Mouse (Mus musculus): ENCODE data around the gene Snx29. TPM values are rescaled to one million over a fixed set of nuclear protein-coding genes. Genes with fewer than 3 reads are reported as not detected.

Snx29 gene
- polyA plus RNA-seq, 2 experiments: 1.9 TPM

GRCm38 (mm10) chr16:11627866-11628638 is 305.3 kb downstream of the Snx29 start:
- 73% methylated on average over 9 of the region's 9 CpGs for WGBS (ENCODE audit: insufficient replicate concordance)

DNA sequence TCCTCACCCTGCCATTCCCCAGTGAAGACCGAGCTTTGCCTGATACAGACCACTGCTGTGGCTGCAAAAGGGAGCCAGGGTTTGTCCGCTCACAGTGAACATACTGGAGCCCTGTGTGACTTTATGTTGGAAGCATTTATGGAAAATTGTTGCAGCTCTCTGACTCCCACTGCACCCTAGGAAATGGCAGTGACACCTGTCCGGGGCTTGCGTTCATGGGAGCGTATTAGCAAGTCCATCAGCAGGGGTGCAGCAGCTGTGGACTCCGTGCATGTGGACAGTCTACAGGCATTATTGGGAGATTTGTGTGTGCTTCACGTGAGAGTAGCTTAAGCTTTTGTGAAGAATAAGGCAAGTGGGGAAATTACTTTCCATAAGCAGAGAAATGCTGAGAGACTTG is 307.0 kb downstream of the Snx29 start:
- Histone ChIP-seq H3K27me3 (ENCODE audit: control insufficient read depth, insufficient read depth, low read length) (no peaks in the 10 kb centered on the region), H3K9me3 (ENCODE audit: control insufficient read depth, low read length) (no peaks in the 10 kb centered on the region), H3K27ac (no peak overlapping the region), H3K4me3 (ENCODE audit: insufficient read depth in 1 of 2, low read depth in 2 of 2, low read length in 2 of 2) (no peak overlapping the region), H3K4me1 (replicated peaks; ENCODE audit: control insufficient read depth in 2 of 2, insufficient read depth in 2 of 2, low read length in 1 of 2) (peaks cover 5 to 12% of the 10 kb centered on the region in 2 experiments), H3K36me3 (replicated peaks; ENCODE audit: control insufficient read depth, insufficient read depth, low read depth) (no peaks in the 10 kb centered on the region), H3K4me2 (ENCODE audit: low read depth) (no peak overlapping the region), H3K9ac (replicated peaks) (no peak overlapping the region)
- no peak for ATAC-seq (ENCODE audit: insufficient read depth)
- TF ChIP-seq CTCF (IDR thresholded peaks at IDR 0.05; ENCODE audit: low read depth): no peak
- TF ChIP-seq EP300 (IDR thresholded peaks at IDR 0.05; ENCODE audit: low read depth): no peak
- 83% methylated on average over 7 of the region's 7 CpGs for WGBS (ENCODE audit: insufficient replicate concordance)
- DNase-seq (ENCODE audit: low read depth in 3 of 3, low spot score in 3 of 3): no peak

More at GRCm38 (mm10) chr16:11627866-11628638, 305.3 kb downstream of the Snx29 start:
- Histone ChIP-seq H3K27ac (no peak overlapping the region), H3K4me1 (replicated peaks; ENCODE audit: control insufficient read depth in 2 of 2, insufficient read depth in 2 of 2, low read length in 1 of 2) (peaks cover 12 to 18% of the 10 kb centered on the region in 2 experiments), H3K36me3 (replicated peaks; ENCODE audit: control insufficient read depth, insufficient read depth, low read depth) (no peaks in the 10 kb centered on the region), H3K4me3 (ENCODE audit: insufficient read depth in 1 of 2, low read depth in 2 of 2, low read length in 2 of 2) (no peak overlapping the region), H3K9me3 (ENCODE audit: control insufficient read depth, low read length) (no peaks in the 10 kb centered on the region), H3K9ac (replicated peaks) (no peak overlapping the region), H3K27me3 (ENCODE audit: control insufficient read depth, insufficient read depth, low read length) (no peaks in the 10 kb centered on the region), H3K4me2 (ENCODE audit: low read depth) (no peak overlapping the region)
- no peak for ATAC-seq (ENCODE audit: insufficient read depth)
- TF ChIP-seq EP300 (IDR thresholded peaks at IDR 0.05; ENCODE audit: low read depth): no peak
- TF ChIP-seq CTCF (IDR thresholded peaks at IDR 0.05; ENCODE audit: low read depth): peak; percentile 39; the same call in 1 of the 2 replicates
- DNase-seq (ENCODE audit: low read depth in 3 of 3, low spot score in 3 of 3): no peak

DNA sequence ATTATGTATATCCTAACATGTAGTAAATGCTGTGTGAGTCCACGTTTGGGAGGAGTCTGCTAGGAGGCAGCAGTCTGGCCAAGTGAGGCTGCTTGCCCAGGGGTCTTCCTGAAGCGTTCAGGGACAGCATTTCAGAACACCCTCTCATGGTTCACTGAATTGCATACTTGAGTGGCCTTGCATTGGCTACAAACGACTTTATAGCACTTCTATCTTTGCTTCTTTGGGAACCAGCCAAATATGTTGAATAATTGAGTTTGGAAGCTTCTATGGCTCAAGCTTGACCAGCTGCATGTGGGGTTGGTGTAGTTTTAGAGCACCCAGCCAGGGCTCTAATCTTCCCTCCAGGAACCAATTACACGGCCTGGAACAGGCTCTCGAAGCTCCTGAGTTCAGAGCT is 307.8 kb downstream of the Snx29 start:
- no peak for ATAC-seq (ENCODE audit: insufficient read depth)
- no peak overlapping the region for H3K9ac ChIP-seq (replicated peaks)
- WGBS (ENCODE audit: insufficient replicate concordance): 64% methylated on average over 5 of the region's 5 CpGs
- peaks cover 5 to 12% of the 10 kb centered on the region in 2 experiments for H3K4me1 ChIP-seq (replicated peaks; ENCODE audit: control insufficient read depth in 2 of 2, insufficient read depth in 2 of 2, low read length in 1 of 2)
- no peak overlapping the region for H3K4me3 ChIP-seq (ENCODE audit: insufficient read depth in 1 of 2, low read depth in 2 of 2, low read length in 2 of 2)
- H3K27me3 ChIP-seq (ENCODE audit: control insufficient read depth, insufficient read depth, low read length): no peaks in the 10 kb centered on the region
- no peak overlapping the region for H3K4me2 ChIP-seq (ENCODE audit: low read depth)
- H3K27ac ChIP-seq: no peak overlapping the region
- DNase-seq (ENCODE audit: low read depth in 3 of 3, low spot score in 3 of 3): no peak
- no peaks in the 10 kb centered on the region for H3K36me3 ChIP-seq (replicated peaks; ENCODE audit: control insufficient read depth, insufficient read depth, low read depth)
- H3K9me3 ChIP-seq (ENCODE audit: control insufficient read depth, low read length): no peaks in the 10 kb centered on the region
- no peak for TF ChIP-seq CTCF (IDR thresholded peaks at IDR 0.05; ENCODE audit: low read depth)
- no peak for TF ChIP-seq EP300 (IDR thresholded peaks at IDR 0.05; ENCODE audit: low read depth)

DNA sequence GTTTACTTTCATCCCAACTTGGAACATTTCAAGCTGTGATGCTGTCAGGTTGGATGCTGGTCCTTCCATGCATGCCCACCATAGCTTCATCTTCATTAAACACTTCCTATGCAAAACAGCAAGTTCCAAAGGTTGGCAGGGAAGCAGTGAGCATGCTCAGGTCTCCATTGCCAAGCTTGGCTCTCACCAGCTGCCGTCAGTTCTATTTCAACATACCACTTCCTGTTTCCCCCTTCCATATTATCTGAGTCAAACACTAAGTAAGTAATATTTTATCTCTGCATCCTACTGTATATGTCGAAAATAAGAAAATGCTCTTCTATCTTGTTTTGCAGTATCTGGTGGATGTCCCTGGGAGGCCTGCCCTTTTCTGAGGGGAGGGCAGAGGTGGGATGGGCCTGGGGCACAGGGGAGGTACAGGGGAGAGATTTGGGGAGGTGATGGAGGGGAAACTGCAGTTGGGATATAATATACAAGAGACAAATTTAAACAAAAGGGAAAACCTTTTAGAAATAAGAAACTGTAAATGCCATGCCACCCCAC is 309.6 kb downstream of the Snx29 start:
- no peak overlapping the region for H3K4me3 ChIP-seq (ENCODE audit: insufficient read depth in 1 of 2, low read depth in 2 of 2, low read length in 2 of 2)
- DNase-seq (ENCODE audit: low read depth in 3 of 3, low spot score in 3 of 3) (no peak), ATAC-seq (ENCODE audit: insufficient read depth) (no peak)
- TF ChIP-seq EP300 (IDR thresholded peaks at IDR 0.05; ENCODE audit: low read depth) (peak; percentile 25; the same call in 1 of the 2 replicates), CTCF (IDR thresholded peaks at IDR 0.05; ENCODE audit: low read depth) (no peak)
- H3K9ac ChIP-seq (replicated peaks): no peak overlapping the region
- H3K27ac ChIP-seq: no peak overlapping the region
- no peaks in the 10 kb centered on the region for H3K27me3 ChIP-seq (ENCODE audit: control insufficient read depth, insufficient read depth, low read length)
- H3K4me2 ChIP-seq (ENCODE audit: low read depth): no peak overlapping the region
- no peaks in the 10 kb centered on the region for H3K9me3 ChIP-seq (ENCODE audit: control insufficient read depth, low read length)
- H3K36me3 ChIP-seq (replicated peaks; ENCODE audit: control insufficient read depth, insufficient read depth, low read depth): no peaks in the 10 kb centered on the region
- WGBS (ENCODE audit: insufficient replicate concordance): 14% methylated on average over 2 of the region's 2 CpGs
- peaks cover 0 to 6% of the 10 kb centered on the region in 2 experiments; a peak in 2 of 4 replicates for H3K4me1 ChIP-seq (replicated peaks; ENCODE audit: control insufficient read depth in 2 of 2, insufficient read depth in 2 of 2, low read length in 1 of 2)

DNA sequence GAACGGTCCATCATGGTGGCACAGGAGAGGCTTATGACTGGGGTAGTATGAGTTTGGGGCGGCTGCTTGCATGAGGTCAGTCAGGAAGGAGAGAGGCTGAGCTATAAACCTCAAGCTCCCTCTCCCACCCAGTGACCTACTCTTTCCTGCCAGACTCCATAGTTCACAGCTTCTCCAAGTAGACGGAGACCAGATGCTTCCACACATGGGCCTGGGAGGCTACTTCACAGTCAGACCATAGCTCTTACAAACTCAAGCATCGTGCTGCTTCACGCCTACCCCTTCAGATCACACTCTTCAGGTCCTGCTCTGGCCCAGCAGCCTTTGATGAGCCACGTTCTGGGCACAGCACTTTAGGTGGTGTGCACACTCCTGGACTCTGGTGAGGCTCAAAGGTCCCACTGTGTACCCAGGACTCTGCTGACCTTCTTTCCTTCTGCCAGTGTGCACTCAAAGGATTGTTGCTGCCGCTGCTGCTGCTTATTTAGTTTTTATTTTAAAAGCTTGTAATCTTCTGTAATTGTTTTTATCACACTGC is 313.6 kb downstream of the Snx29 start:
- no peaks in the 10 kb centered on the region for H3K36me3 ChIP-seq (replicated peaks; ENCODE audit: control insufficient read depth, insufficient read depth, low read depth)
- H3K9ac ChIP-seq (replicated peaks): no peak overlapping the region
- no peaks in the 10 kb centered on the region for H3K27me3 ChIP-seq (ENCODE audit: control insufficient read depth, insufficient read depth, low read length)
- no peak overlapping the region for H3K27ac ChIP-seq
- no peak for TF ChIP-seq CTCF (IDR thresholded peaks at IDR 0.05; ENCODE audit: low read depth)
- TF ChIP-seq EP300 (IDR thresholded peaks at IDR 0.05; ENCODE audit: low read depth): no peak
- ATAC-seq (ENCODE audit: insufficient read depth): no peak
- whole genome bisulfite sequencing (ENCODE audit: insufficient replicate concordance): 61% methylated on average over 7 of the region's 7 CpGs
- DNase-seq (ENCODE audit: low read depth in 3 of 3, low spot score in 3 of 3): no peak
- no peak overlapping the region for H3K4me3 ChIP-seq (ENCODE audit: insufficient read depth in 1 of 2, low read depth in 2 of 2, low read length in 2 of 2)
- H3K4me1 ChIP-seq (replicated peaks; ENCODE audit: control insufficient read depth in 2 of 2, insufficient read depth in 2 of 2, low read length in 1 of 2): peaks cover 0 to 6% of the 10 kb centered on the region in 2 experiments; a peak in 2 of 4 replicates
- no peak overlapping the region for H3K4me2 ChIP-seq (ENCODE audit: low read depth)
- H3K9me3 ChIP-seq (ENCODE audit: control insufficient read depth, low read length): no peaks in the 10 kb centered on the region

Measured in liver, embryonic 14.5 days (tissue).